7 mouse cellular contexts compared by ENCODE assay signal in the genomic region with DNA sequence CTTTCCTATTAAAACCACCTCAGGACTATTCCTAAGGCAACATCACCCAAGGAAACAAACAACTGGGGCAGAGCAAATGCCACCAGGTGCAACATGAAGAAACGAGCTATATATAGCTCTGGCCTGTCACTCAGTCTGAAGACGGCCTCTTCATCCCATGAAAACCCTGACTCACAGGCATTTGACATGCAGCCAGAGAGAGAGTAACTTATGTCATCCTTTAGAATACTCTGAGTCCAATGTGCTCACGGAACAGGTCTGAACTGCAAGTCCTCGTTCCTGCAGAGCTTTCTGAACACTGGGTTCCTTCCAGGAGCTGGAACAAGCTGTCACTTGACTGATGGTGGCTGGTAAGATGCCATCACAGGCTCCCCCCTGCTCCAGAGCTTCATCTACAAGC.
A peak's percentile ranks its signal among the peaks of the same experiment; 100 is the strongest.
DNase-seq lines count a peak whose midpoint lies in the region.

No protein-coding gene starts in this region.

- peak; percentile 50 to 54 for DNase-seq in left cerebral cortex, adult 18-20 months (ENCODE audit: low spot score in 2 of 2)
- no peak for DNase-seq in left cerebral cortex, adult 8-10 months (ENCODE audit: low spot score in 2 of 2)
- peak; percentile 80 to 86 for DNase-seq in cerebellum, adult 18-20 months
- peak; percentile 64 to 72 for DNase-seq in heart, adult 9 months (ENCODE audit: low spot score in 2 of 2)
- DNase-seq in lung, postnatal 25 days (ENCODE audit: low spot score), result peak; percentile 53
- no peak for DNase-seq in natural killer cell, adult 2 months (ENCODE audit: low spot score in 2 of 2)
- no peak for DNase-seq in spleen, adult 12 weeks (ENCODE audit: low spot score)

Comparison
In these comparisons a context has a peak if more than half of its experiments do, and no peak if none do; other contexts are left out.
1. DNase-seq: peak in left cerebral cortex, adult 18-20 months (2 of 2), cerebellum, adult 18-20 months (2 of 2), heart, adult 9 months (2 of 2) and lung, postnatal 25 days (single experiment); none in left cerebral cortex, adult 8-10 months (0 of 2), natural killer cell, adult 2 months (0 of 2) and spleen, adult 12 weeks (single experiment).